Mouse (Mus musculus): Measurements from ENCODE around the gene Olfr354. TPM values are rescaled to one million over a fixed set of nuclear protein-coding genes. Genes with fewer than 3 reads are reported as not detected.

Olfr354 gene
- polyA plus RNA-seq (2014; fragmentation: Nextera tagmentation; extraction: Ambion mirVana), result not detected in 2 replicates

DNA sequence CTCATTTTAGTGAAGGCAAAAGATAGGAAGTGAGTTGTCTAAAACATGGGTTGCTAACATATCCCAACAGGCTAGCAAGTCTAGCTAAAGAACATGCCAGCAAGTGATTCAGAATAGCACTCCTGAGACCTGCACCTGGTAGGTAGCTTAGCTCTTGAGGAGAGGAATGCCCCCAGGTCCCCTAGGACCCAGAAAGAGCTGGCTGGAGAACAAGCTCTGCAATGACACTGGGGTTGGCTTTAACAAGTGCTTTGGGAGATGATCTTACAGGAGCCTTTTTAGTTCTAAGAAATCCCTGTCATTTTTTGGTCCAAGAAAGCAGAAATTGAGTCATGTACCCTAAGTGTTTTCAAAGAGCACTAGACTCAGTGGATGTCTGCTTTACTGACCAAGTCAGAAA is at the start of gene Olfr354:
Gene Olfr354, plus strand, starts transcription at position 301 of the 400 bp plus-strand sequence.
- Histone ChIP-seq H3K36me3 (ENCODE audit: control insufficient read depth, insufficient read depth, low read length) (no peaks in the 10 kb centered on the region), H3K27ac (ENCODE audit: low read depth, low read length) (no peak within 1 kb of the TSS), H3K4me1 (ENCODE audit: control insufficient read depth, insufficient read depth, low read length) (no peaks in the 10 kb centered on the region), H3K4me2 (no peak within 1 kb of the TSS), H3K9ac (ENCODE audit: low read depth, low read length) (no peak within 1 kb of the TSS), H3K4me3 (ENCODE audit: low read depth, low read length) (no peak within 1 kb of the TSS), H3K27me3 (ENCODE audit: control insufficient read depth, insufficient read depth, low read length) (no peaks in the 10 kb centered on the region), H3K9me3 (replicated peaks; ENCODE audit: control insufficient read depth, low read length) (no peaks in the 10 kb centered on the region; the same call in none of the 2 replicates)
- ATAC-seq (replicated peaks; ENCODE audit: insufficient number of reproducible peaks, low FRiP score, low TSS enrichment), result no peak

DNA sequence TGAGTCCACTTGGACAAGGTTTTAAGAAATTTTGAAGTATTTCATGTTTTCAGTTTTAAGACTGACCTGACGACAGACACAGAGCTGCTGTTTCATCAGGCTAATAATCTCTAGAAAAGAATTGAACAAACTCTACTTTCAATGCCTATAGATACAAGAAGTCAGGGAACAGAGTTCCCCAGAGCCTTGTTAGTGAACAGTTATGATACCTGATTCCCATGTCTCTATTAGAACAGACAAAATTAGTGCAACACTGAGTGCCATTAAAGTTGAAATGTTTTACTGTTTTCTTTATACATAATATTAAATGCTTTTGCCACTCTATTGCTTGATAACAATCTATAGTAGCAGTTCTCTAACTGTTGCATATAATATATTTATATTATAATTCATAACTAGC is 42.9 kb upstream of the Olfr354 start, which contains the start of gene Olfr351:
Gene Olfr351, minus strand, starts transcription at position 101 of the 400 bp plus-strand sequence.
- ATAC-seq (replicated peaks; ENCODE audit: insufficient number of reproducible peaks, low FRiP score, low TSS enrichment), result no peak
- Histone ChIP-seq H3K27ac (ENCODE audit: low read depth, low read length) (no peak within 1 kb of the TSS), H3K4me3 (ENCODE audit: low read depth, low read length) (no peak within 1 kb of the TSS), H3K9ac (ENCODE audit: low read depth, low read length) (no peak within 1 kb of the TSS), H3K36me3 (ENCODE audit: control insufficient read depth, insufficient read depth, low read length) (no peaks in the 10 kb centered on the region), H3K4me1 (ENCODE audit: control insufficient read depth, insufficient read depth, low read length) (no peaks in the 10 kb centered on the region), H3K9me3 (replicated peaks; ENCODE audit: control insufficient read depth, low read length) (peaks cover 13% of the 10 kb centered on the region; the same call in 1 of the 2 replicates), H3K4me2 (no peak within 1 kb of the TSS), H3K27me3 (ENCODE audit: control insufficient read depth, insufficient read depth, low read length) (no peaks in the 10 kb centered on the region)
- WGBS (ENCODE audit: insufficient replicate concordance), result 62% methylated on average over 1 of the region's 1 CpGs

DNA sequence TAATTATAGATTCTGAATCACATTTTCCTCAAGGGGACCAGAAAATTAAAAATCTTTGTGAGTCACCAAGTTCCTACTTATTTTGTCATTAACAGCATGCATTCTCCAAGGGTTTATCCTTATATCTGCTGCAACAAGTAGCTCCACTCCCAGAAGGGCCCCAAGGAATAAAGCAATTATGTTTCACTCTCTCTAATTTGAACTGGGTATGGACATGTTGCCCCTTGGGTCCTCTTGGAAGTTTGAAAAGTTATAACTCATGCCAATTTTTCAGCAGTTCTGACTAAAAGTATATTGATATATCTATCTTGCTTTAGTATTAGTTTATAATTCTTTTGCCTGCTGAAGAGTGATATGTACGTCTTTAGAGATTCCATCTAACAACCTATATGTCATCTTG is 37.3 kb upstream of the Olfr354 start, which contains the start of gene Olfr352:
Gene Olfr352, plus strand, starts transcription at position 301 of the 400 bp plus-strand sequence.
- no peaks in the 10 kb centered on the region for H3K27me3 ChIP-seq (ENCODE audit: control insufficient read depth, insufficient read depth, low read length)
- H3K4me2 ChIP-seq, result no peak within 1 kb of the TSS
- no peak within 1 kb of the TSS for H3K9ac ChIP-seq (ENCODE audit: low read depth, low read length)
- H3K36me3 ChIP-seq (ENCODE audit: control insufficient read depth, insufficient read depth, low read length), result no peaks in the 10 kb centered on the region
- ATAC-seq (replicated peaks; ENCODE audit: insufficient number of reproducible peaks, low FRiP score, low TSS enrichment), result no peak
- H3K4me1 ChIP-seq (ENCODE audit: control insufficient read depth, insufficient read depth, low read length), result no peaks in the 10 kb centered on the region
- no peak within 1 kb of the TSS for H3K4me3 ChIP-seq (ENCODE audit: low read depth, low read length)
- no peak within 1 kb of the TSS for H3K27ac ChIP-seq (ENCODE audit: low read depth, low read length)
- peaks cover 11% of the 10 kb centered on the region; the same call in 1 of the 2 replicates for H3K9me3 ChIP-seq (replicated peaks; ENCODE audit: control insufficient read depth, low read length)
- WGBS (ENCODE audit: insufficient replicate concordance), result 66% methylated on average over 1 of the region's 1 CpGs

DNA sequence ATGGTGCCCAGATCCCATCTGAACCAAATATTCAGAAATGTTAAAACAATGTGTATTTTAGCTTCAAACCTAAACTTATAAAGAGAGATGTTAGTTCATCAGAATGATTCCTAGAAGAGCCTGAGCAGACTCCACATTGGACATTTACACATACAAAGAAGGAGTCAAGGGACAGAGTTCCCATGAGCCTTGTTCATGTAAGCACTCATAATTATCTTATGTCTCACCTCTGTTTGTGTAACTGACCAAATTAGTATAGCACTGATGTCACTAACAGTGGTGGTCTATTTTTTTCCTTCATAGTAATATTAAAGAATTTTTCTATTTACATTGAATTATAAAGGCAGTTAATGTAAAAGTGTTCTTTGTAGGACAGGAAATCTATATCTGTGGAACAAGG is 12.6 kb upstream of the Olfr354 start, which contains the start of gene Olfr353:
Gene Olfr353, minus strand, starts transcription at position 101 of the 400 bp plus-strand sequence.
- Histone ChIP-seq H3K9me3 (replicated peaks; ENCODE audit: control insufficient read depth, low read length) (peaks cover 3% of the 10 kb centered on the region; the same call in 1 of the 2 replicates), H3K4me1 (ENCODE audit: control insufficient read depth, insufficient read depth, low read length) (no peaks in the 10 kb centered on the region), H3K36me3 (ENCODE audit: control insufficient read depth, insufficient read depth, low read length) (no peaks in the 10 kb centered on the region), H3K27ac (ENCODE audit: low read depth, low read length) (no peak within 1 kb of the TSS), H3K4me3 (ENCODE audit: low read depth, low read length) (no peak within 1 kb of the TSS), H3K27me3 (ENCODE audit: control insufficient read depth, insufficient read depth, low read length) (no peaks in the 10 kb centered on the region), H3K4me2 (no peak within 1 kb of the TSS), H3K9ac (ENCODE audit: low read depth, low read length) (no peak within 1 kb of the TSS)
- ATAC-seq (replicated peaks; ENCODE audit: insufficient number of reproducible peaks, low FRiP score, low TSS enrichment), result no peak

DNA sequence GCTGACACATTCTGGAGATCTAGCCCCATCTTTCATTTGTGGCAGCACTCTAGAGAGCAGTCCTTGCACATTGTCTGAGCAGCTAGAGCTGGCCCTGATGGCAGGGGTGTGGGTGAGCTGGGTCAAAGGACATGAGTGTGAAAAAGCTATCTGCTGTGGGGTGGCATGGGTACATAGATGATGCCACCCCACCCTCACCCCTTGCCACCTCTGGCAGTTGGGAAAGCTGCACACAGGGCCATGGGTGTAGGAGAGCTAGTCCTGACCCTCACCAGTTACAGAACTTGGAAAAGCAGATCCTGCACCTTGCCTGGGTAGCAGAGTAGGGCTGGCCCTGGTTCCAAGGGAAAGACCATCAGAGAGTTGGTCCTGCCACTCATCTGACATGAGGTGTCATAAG is 8.4 kb upstream of the Olfr354 start:
- H3K36me3 ChIP-seq (ENCODE audit: control insufficient read depth, insufficient read depth, low read length), result no peaks in the 10 kb centered on the region
- no peak overlapping the region for H3K4me2 ChIP-seq
- H3K4me3 ChIP-seq (ENCODE audit: low read depth, low read length), result no peak overlapping the region
- no peak overlapping the region for H3K9ac ChIP-seq (ENCODE audit: low read depth, low read length)
- H3K9me3 ChIP-seq (replicated peaks; ENCODE audit: control insufficient read depth, low read length), result peaks cover 3% of the 10 kb centered on the region; the same call in 1 of the 2 replicates
- ATAC-seq (replicated peaks; ENCODE audit: insufficient number of reproducible peaks, low FRiP score, low TSS enrichment), result no peak
- H3K27me3 ChIP-seq (ENCODE audit: control insufficient read depth, insufficient read depth, low read length), result no peaks in the 10 kb centered on the region
- no peaks in the 10 kb centered on the region for H3K4me1 ChIP-seq (ENCODE audit: control insufficient read depth, insufficient read depth, low read length)
- H3K27ac ChIP-seq (ENCODE audit: low read depth, low read length), result no peak overlapping the region

DNA sequence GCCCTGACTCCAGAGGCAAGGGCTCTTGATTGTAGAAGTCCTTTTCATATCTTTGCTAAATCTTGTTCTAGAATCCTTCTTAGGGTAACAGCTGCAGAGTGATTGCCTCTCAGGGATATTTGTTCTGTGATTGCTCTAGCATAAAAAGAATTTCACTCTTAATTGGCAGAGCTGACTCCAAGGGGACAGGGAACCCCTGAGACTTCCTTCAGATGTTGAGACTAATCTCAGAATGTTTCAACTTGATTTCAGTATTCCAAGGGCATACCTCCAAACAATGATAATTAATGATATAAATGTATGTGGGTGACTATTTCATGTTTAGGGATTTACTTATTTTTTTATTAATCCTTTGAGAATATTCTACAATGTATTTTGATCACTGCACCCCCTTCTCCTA is 23.3 kb downstream of the Olfr354 start, which contains the start of gene Olfr355:
Gene Olfr355, minus strand, starts transcription at position 101 of the 400 bp plus-strand sequence.
- no peak for ATAC-seq (replicated peaks; ENCODE audit: insufficient number of reproducible peaks, low FRiP score, low TSS enrichment)
- Histone ChIP-seq H3K36me3 (ENCODE audit: control insufficient read depth, insufficient read depth, low read length) (no peaks in the 10 kb centered on the region), H3K27ac (ENCODE audit: low read depth, low read length) (no peak within 1 kb of the TSS), H3K9me3 (replicated peaks; ENCODE audit: control insufficient read depth, low read length) (0 out of 2 replicates have a peak, but pooled peaks cover 3% of the 10 kb centered on the region), H3K27me3 (ENCODE audit: control insufficient read depth, insufficient read depth, low read length) (no peaks in the 10 kb centered on the region), H3K4me2 (no peak within 1 kb of the TSS), H3K4me1 (ENCODE audit: control insufficient read depth, insufficient read depth, low read length) (no peaks in the 10 kb centered on the region), H3K9ac (ENCODE audit: low read depth, low read length) (no peak within 1 kb of the TSS), H3K4me3 (ENCODE audit: low read depth, low read length) (no peak within 1 kb of the TSS)

DNA sequence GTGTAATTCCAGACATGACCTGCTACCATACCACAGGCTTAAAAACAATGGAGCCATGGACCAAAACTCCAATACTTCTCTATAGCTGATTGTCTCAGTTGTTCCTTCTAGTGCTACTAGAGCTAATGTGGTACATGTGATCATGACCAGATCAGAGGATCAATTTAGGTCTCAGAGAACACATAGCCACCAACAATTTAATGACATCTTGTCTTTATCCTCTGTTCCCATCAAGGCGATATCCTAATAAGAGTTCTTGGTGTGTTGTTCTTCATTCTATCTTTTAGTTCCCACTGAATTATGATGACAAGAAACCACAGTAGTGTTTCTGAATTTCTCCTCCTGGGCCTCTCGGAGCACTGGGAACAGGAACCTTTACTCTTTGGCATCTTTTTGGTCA is 31.3 kb downstream of the Olfr354 start, which contains the start of gene Olfr356:
Gene Olfr356, plus strand, starts transcription at position 301 of the 400 bp plus-strand sequence.
- WGBS (ENCODE audit: insufficient replicate concordance), result 68% methylated on average over 2 of the region's 2 CpGs
- H3K9ac ChIP-seq (ENCODE audit: low read depth, low read length), result no peak within 1 kb of the TSS
- H3K27ac ChIP-seq (ENCODE audit: low read depth, low read length), result no peak within 1 kb of the TSS
- H3K27me3 ChIP-seq (ENCODE audit: control insufficient read depth, insufficient read depth, low read length), result no peaks in the 10 kb centered on the region
- no peak for ATAC-seq (replicated peaks; ENCODE audit: insufficient number of reproducible peaks, low FRiP score, low TSS enrichment)
- no peak within 1 kb of the TSS for H3K4me3 ChIP-seq (ENCODE audit: low read depth, low read length)
- H3K4me2 ChIP-seq, result no peak within 1 kb of the TSS
- no peaks in the 10 kb centered on the region for H3K36me3 ChIP-seq (ENCODE audit: control insufficient read depth, insufficient read depth, low read length)
- no peaks in the 10 kb centered on the region for H3K4me1 ChIP-seq (ENCODE audit: control insufficient read depth, insufficient read depth, low read length)
- peaks cover 5% of the 10 kb centered on the region for H3K9me3 ChIP-seq (replicated peaks; ENCODE audit: control insufficient read depth, low read length)

Other genes starting within 250 kb of the Olfr354 start
- not detected in 2 replicates for gene Olfr346, start 219.9 kb upstream of the Olfr354 start, polyA plus RNA-seq (2014; fragmentation: Nextera tagmentation; extraction: Ambion mirVana)
- not detected in 2 replicates for gene Olfr347, start 173.8 kb upstream of the Olfr354 start, polyA plus RNA-seq (2014; fragmentation: Nextera tagmentation; extraction: Ambion mirVana)
- gene Olfr348, start 121.4 kb upstream of the Olfr354 start, polyA plus RNA-seq (2014; fragmentation: Nextera tagmentation; extraction: Ambion mirVana), result not detected in 2 replicates
- gene Olfr50, start 115.1 kb upstream of the Olfr354 start, polyA plus RNA-seq (2014; fragmentation: Nextera tagmentation; extraction: Ambion mirVana), result not detected in 2 replicates
- gene Olfr3, start 88.6 kb upstream of the Olfr354 start, polyA plus RNA-seq (2014; fragmentation: Nextera tagmentation; extraction: Ambion mirVana), result not detected in 2 replicates
- gene Olfr350, start 59.4 kb upstream of the Olfr354 start, polyA plus RNA-seq (2014; fragmentation: Nextera tagmentation; extraction: Ambion mirVana), result not detected in 2 replicates
- not detected in 2 replicates for gene Olfr351, start 43.0 kb upstream of the Olfr354 start, polyA plus RNA-seq (2014; fragmentation: Nextera tagmentation; extraction: Ambion mirVana)
- gene Olfr352, start 37.2 kb upstream of the Olfr354 start, polyA plus RNA-seq (2014; fragmentation: Nextera tagmentation; extraction: Ambion mirVana), result not detected in 2 replicates
- gene Olfr353, start 12.7 kb upstream of the Olfr354 start, polyA plus RNA-seq (2014; fragmentation: Nextera tagmentation; extraction: Ambion mirVana), result not detected in 2 replicates
- gene Olfr355, start 23.2 kb downstream of the Olfr354 start, polyA plus RNA-seq (2014; fragmentation: Nextera tagmentation; extraction: Ambion mirVana), result not detected in 2 replicates
- gene Olfr356, start 31.4 kb downstream of the Olfr354 start, polyA plus RNA-seq (2014; fragmentation: Nextera tagmentation; extraction: Ambion mirVana), result not detected in 2 replicates
- gene Olfr357, start 88.1 kb downstream of the Olfr354 start, polyA plus RNA-seq (2014; fragmentation: Nextera tagmentation; extraction: Ambion mirVana), result not detected in 2 replicates
- not detected in 2 replicates for gene Olfr358, start 103.7 kb downstream of the Olfr354 start, polyA plus RNA-seq (2014; fragmentation: Nextera tagmentation; extraction: Ambion mirVana)
- gene Olfr360, start 160.1 kb downstream of the Olfr354 start, polyA plus RNA-seq (2014; fragmentation: Nextera tagmentation; extraction: Ambion mirVana), result not detected in 2 replicates
- gene Olfr361, start 183.6 kb downstream of the Olfr354 start, polyA plus RNA-seq (2014; fragmentation: Nextera tagmentation; extraction: Ambion mirVana), result not detected in 2 replicates
- not detected in 2 replicates for gene Olfr362, start 212.2 kb downstream of the Olfr354 start, polyA plus RNA-seq (2014; fragmentation: Nextera tagmentation; extraction: Ambion mirVana)
- gene Olfr364-ps1, start 233.6 kb downstream of the Olfr354 start, polyA plus RNA-seq (2014; fragmentation: Nextera tagmentation; extraction: Ambion mirVana), result not detected in 2 replicates